Mouse (Mus musculus): ENCODE measurements around the gene Avpr1b.
"Not testable (repeated sequence)": the region's sequence is repeated elsewhere in the genome, so short reads cannot be mapped to it uniquely, and the experiment has no call there.

Gene Avpr1b

DNA sequence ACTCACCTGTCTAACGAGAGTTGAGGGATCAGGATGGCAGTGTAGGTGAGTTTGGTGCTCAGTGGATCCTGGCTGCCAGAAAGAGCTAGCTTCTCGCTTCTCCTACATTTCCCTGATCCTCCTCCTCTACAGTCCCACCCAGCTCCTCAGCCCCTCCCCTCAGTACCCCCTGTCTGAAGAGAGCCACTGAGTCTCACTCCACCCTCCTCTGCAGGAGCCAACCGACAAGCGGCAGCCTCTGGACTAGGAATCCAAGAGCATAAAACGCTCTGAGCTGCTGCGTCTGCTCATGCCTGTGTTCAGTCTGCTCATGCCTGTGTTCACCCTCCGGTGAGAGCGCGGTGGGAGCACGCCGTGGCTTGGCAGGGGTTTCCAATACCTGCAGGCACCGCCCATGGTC, at the start of gene Avpr1b:
Gene Avpr1b (plus strand): TSS at position 335 of the 400 bp plus-strand sequence.
- no peak for DNase-seq

- DNase-seq, result no peak
These were observed 47.1 kb upstream of the Avpr1b start for GRCm38 (mm10) chr1:131551956-131552355.

DNA sequence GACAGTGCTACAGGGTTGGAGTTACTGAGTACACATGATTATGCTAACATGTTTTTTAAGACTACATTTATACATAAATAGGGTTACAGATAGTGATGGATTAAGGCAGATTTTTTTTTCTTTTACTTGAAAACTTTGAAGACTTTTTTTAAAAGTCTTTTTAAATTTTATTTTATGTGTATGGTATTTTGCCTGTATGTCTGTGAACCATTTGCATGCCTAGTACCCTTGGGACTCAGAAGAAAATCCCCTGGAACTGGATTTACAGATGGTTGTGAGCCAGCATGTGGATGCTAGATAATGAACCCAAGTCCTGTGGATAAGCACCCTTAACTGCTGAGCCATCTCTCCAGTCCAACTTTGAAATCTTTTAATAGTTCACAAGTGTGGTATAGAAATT, 45.6 kb upstream of the Avpr1b start:
- DNase-seq, result no peak

DNA sequence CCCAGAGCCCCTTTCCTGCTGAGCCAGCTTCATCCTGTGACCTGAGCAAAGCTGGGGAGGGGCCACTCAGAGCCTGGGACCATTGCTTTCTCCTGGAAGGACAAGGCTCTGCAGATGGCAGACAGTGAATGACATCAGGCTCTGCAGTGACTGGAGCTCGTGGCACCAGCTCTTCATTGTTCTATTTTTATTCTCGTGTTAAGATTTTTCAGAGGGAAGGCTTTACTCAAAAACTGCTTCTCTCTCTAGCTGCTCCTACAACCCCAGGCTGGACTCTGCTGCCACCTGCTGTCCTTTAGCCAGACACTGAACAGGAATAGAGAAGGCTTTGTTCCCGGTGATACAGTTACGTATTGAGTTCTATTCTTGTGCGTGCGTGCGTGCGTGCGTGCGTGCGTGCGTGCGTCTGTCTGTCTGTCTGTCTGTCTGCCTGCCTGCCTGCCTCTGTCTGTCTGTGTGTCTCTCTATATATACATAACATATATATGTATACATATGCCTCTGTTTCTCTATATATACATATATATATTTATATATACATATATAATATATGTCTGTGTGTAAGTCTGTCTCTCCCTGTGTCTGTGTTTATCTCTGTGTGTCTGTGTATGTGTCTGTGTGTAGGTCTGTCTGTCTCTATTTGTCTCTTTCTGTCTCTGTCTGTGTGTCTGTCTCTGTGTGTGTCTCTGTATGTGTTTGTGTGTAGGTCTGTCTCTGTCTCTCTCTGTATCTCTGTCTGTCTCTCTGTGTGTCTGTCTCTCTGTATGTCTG, 43.8 kb upstream of the Avpr1b start:
- DNase-seq, result peak; percentile 85

- no peak for DNase-seq
These were observed 38.5 kb upstream of the Avpr1b start for GRCm38 (mm10) chr1:131560500-131560899.

- DNase-seq, result no peak
These were observed 37.0 kb upstream of the Avpr1b start for GRCm38 (mm10) chr1:131562081-131562480.

- not testable (repeated sequence) for DNase-seq
These were observed 33.0 kb upstream of the Avpr1b start for GRCm38 (mm10) chr1:131566056-131566455.

GRCm38 (mm10) chr1:131569721-131570120, 29.3 kb upstream of the Avpr1b start:
- no peak for DNase-seq

DNA sequence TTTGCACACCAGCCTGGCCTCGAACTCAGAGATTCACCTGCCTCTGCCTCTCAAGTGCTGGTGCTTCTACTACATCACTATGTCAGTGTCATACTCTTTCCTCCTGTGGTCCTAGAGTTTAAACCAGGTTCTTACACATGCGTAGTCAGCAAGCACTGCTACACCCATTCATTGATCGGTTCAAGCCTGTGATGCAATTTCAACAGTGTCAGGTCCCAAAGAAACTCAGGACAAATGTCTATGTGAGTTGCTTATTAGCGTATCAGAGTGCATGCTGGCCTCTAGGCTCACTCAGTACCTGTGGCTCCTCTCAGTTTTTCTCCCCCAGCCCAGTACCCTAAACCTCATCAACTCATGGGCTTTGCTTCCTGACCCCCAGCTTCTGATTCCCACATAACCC, 28.6 kb upstream of the Avpr1b start:
- no peak for DNase-seq

DNA sequence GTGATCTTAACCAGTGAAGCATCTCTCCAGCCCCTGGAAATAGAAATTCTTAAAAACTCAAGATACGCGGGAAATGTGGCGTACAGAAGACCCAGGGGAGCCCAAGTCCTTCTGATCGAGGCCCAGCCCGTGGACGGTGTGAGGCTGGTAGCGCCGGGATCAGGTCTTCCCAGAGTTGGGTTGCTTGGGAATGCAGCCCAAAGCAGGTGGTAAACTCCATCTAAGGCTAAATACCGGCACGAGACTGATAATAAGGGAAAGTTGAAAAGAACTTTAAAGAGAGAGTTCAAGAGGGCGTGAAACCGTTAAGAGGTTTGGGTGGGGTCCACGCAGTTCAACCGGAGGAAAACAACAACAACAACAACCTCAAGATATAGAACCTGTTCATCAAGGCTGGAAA, 25.3 kb upstream of the Avpr1b start:
- no peak for DNase-seq

DNA sequence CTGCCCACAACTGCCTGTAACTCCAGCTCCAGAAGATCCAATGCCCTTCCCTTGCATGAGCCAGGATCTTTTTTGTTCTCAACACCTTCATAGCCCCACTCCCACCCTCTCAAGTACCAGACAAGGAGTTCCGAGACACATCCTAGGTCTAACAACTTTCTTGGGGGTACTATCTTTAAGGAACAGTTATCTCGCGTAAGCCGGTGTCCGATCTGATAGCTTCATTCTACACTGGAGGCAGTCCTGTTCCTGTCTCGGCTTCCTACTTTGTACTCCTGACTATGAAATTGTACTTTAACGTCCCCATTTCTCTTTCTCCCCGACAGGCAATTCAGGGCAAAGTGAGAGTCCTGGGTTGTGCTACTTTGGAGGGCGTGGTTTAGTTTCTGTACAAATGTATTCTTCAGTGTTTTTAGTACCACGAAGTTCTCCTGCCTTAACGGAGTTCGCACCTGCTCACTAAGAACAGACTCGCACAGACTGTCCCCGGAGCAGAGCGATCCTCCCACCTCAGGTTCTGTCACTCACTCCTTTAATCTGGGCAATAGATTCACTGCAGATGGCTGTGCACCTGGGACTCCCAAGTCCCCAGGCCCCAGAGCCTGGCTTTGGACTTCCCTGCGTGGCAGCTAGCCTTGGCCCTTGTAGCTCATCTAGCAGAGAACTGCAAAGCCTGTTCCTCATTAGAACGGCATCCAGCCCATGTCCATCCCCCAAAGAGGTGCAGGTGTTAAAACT, 19.9 kb upstream of the Avpr1b start:
- DNase-seq, result peak; percentile 29

DNA sequence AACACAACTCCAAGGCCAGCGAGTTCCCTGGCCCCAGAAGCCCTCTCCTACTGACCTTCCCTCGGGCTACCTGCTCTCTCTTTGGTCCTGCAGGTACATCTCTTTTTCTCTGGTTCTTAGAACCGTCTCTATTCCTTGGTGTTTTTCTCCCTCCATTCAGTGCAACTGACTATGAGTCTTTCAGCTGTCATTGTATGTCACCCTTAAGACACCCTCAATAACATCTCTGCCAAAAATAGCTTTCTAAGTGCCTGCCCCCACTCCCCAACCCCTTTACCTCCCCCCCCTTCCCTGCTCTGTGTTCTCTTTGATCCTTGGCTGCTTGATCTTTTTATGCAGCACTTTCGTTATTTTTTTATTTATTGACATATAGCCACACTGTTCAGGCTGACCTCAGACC, 18.6 kb upstream of the Avpr1b start:
- no peak for DNase-seq

DNA sequence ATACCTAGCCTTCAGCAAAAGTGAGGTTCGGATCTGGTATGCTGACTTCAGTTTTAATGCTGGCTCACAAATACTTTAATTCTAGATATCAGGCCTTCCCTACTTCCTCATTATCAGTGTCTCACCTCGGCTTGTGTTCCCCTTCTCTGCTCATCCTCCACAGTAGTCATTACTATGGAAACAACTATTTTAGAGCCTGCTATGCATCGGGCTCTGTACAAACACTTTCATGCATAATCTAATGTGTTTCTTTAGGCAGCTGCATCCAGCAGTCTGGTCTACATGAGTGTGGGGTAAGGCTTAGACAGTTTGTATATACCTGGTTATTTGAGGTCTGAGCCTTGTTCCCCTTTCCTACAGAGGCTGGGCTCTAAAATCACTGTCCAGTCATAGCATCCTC, 15.4 kb upstream of the Avpr1b start:
- DNase-seq, result no peak

DNA sequence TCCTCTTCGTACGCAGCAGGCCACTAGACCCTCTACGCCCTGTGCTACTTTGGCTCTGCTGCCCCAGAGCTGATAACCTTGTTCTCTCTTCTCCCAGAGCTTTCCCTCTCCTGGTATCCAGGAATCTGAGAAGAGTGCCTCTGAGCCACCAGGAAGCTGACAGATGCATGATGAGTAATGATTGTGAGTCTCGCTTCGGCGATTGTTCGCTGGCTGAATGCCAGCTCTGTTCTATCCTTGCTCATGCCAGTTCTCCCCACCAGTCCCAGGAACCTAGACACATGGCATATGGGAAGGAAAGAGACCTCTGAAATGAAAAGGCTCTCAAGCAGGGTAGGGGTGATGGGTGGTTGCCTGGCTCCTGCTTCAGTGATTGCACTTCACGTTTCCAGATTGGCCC, 12.2 kb upstream of the Avpr1b start:
- no peak for DNase-seq

DNA sequence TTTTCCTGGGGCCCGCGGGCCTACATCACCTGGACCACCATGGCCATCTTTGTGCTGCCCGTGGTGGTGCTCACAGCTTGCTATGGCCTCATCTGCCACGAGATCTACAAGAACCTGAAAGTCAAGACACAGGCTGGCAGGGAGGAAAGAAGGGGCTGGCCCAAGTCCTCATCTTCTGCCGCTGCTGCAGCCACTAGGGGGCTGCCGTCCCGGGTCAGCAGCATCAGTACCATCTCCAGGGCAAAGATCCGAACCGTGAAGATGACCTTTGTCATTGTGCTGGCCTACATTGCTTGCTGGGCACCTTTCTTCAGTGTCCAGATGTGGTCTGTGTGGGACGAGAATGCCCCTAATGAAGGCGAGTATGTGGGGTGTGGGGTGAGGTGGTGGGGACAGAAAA, 1.3 kb downstream of the Avpr1b start:
- DNase-seq, result no peak

- no peak for DNase-seq
These were observed 7.7 kb downstream of the Avpr1b start for GRCm38 (mm10) chr1:131606719-131607118.

GRCm38 (mm10) chr1:131612556-131613155, 13.6 kb downstream of the Avpr1b start:
- no peak for DNase-seq

GRCm38 (mm10) chr1:131613361-131614133, 14.5 kb downstream of the Avpr1b start:
- peak; percentile 16 for DNase-seq

- DNase-seq, result no peak
These were observed 15.6 kb downstream of the Avpr1b start for GRCm38 (mm10) chr1:131614641-131615040.

GRCm38 (mm10) chr1:131616131-131616530, 17.1 kb downstream of the Avpr1b start:
- DNase-seq, result no peak

DNA sequence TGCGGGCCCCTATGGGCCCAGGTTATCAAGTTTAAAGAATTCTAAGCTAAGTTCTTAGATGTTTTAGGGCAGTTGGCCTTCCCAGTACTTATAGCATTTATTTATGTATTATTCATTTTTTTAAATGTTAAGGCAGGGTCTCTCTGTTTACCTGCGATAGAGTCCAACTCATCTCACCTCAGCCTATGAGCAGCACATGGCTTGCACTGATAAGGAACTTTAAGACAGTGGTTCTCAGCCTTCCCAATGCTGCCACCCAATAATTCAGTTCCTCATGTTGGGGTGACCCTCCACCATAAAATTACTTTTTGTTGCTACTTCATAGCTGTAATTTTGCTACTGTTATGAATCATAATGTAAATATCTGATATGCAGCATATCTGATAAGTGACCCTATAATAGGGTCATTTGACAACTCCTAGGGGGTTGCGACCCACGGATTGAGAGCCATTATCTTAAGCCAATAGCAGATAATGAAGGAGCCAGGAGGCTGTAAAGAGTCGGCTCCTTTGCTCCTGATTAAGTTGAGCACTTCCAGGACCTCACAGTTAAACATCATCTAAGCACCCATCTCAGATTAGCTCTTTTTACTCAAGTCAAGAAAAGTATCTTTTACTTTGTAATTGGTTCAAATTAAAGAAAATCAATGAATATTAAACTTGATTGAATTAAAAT, 17.6 kb downstream of the Avpr1b start:
- no peak for DNase-seq

DNA sequence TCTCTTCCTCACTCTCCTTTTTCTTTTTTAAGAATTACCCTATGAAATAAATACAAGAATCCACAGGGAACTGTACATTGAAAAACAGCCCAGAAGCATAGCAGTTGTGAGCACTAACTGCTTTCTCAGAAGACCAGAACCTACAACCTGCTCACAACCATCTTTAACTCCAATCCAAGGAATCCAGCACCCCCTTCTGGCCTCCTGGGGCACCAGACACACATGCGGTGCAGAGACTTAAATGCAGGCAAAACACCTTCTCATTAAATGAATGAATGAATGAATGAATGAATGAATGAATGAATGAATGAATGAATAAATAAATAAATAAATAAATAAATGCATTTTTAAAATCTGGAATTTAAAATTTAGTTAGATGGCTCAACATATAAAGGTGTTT, 19.5 kb downstream of the Avpr1b start:
- no peak for DNase-seq

DNA sequence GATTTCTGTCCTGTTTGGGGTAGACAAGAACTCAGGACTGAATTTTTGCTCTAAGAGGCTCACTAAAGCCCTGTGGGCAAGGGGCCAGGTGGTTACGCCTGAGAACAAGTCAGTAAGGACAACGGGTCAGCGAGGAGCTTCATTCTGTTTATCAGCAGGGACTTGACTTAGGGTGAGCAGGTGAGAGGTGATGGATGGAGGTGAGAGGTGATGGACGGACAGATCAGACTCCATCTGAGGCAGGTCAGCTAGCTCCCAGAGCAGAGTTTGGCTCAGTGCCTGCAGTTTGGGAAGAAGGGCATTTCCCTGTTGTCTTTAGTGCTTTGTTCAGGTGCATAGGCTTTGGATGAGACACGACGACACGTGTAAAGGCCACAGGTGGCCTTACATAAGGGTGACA, 20.3 kb downstream of the Avpr1b start:
- no peak for DNase-seq

Data from cerebellum, adult 11-12 months (tissue).